Mouse (Mus musculus): ENCODE measurements around the gene Crebbp.

Crebbp gene

GRCm38 (mm10) chr16:4052601-4053000, 161.2 kb downstream of the Crebbp start:
- DNase-seq (ENCODE audit: inconsistent age in 2 of 2, low spot score in 1 of 2), result no peak

GRCm38 (mm10) chr16:4045524-4045923, 168.3 kb downstream of the Crebbp start:
- no peak for DNase-seq (ENCODE audit: inconsistent age in 2 of 2, low spot score in 1 of 2)

GRCm38 (mm10) chr16:4044093-4044492, 169.7 kb downstream of the Crebbp start:
- DNase-seq (ENCODE audit: inconsistent age in 2 of 2, low spot score in 1 of 2), result peak in 1 of 2 experiments; percentile 43

DNA sequence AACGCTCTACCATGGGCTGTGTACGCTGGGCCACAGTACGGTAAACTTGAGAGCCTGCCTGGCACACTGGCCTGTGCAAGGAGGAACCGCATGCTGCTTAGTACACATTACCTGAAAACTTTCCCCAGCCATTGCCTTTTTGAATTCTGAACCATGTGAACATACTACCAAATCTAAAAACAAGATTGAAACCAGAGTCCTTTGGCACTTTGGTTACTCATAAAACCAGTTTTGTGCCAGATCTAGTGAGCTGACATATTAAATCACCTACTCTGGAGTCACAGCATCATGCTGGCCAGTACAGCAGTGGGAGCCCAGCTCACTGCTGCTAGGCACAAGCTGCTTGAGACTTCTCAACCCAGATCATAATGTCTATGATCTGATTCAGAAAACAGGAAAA, 172.2 kb downstream of the Crebbp start:
- no peak for DNase-seq (ENCODE audit: inconsistent age in 2 of 2, low spot score in 1 of 2)

GRCm38 (mm10) chr16:4040206-4040605, 173.6 kb downstream of the Crebbp start:
- DNase-seq (ENCODE audit: inconsistent age in 2 of 2, low spot score in 1 of 2), result no peak

- DNase-seq (ENCODE audit: inconsistent age in 2 of 2, low spot score in 1 of 2), result no peak
These were observed 176.1 kb downstream of the Crebbp start for GRCm38 (mm10) chr16:4037690-4038089.

DNA sequence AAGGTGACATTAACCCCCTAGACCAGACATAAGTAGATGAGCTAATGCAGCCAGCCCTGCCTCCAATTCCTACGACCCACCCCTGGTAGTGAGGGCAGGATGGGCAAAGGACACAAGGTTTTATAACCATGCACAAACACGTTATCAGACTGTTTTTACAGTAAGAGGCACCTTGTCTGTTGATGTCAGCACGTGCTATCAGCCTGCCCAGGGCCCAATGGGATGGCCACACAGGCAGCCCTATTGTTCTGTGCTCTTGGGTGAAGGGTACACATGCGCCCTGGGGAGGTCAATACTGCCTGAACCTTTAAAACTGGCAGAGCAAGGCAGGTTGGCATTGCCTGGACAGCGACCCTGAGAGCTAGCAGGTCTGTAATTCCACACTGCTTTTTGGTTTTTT, 177.0 kb downstream of the Crebbp start, which contains the start of gene Dnase1:
Dnase1 (plus strand) TSS at position 136 of the 400 bp plus-strand sequence.
- no peak for DNase-seq (ENCODE audit: inconsistent age in 2 of 2, low spot score in 1 of 2)

DNA sequence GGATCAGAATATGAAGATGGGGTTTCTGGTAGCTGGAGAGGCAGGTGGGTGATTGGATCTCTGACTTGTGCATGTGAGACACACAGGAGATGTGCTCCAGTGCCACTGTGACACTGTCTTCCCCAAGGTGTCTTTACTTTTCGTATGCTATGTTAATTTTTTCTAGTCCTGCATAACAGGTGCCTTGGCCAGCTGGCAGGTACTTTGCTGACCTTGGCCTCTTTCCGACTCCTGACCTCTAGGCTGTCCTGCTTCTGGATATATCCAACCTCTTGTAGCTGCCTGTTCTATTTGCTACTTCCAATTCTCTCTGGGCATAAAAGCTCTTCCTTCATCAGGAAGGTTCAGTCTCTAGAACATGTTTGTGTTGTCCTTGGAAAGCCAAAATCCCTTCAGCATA, 178.2 kb downstream of the Crebbp start:
- DNase-seq (ENCODE audit: inconsistent age in 2 of 2, low spot score in 1 of 2), result no peak

GRCm38 (mm10) chr16:4034476-4034875, 179.3 kb downstream of the Crebbp start:
- DNase-seq (ENCODE audit: inconsistent age in 2 of 2, low spot score in 1 of 2), result no peak

DNA sequence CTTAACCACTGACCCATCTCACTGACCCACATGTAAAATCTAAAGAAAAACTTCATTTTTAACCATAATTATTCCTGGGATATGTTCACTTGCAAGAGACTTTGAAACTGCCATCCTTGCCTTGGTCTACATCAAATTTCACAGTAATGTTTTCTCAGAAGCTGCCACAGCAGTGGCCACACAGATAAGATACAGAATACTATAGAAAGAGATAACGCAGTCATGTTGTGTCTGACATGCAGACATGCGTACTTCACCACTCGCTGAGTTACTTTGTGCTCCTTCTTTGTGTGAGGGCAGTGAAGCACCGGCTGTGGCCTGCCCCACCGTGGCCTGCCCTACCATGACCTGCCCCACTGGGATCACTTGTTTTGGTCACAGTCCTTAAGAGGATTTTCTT, 179.8 kb downstream of the Crebbp start:
- no peak for DNase-seq (ENCODE audit: inconsistent age in 2 of 2, low spot score in 1 of 2)

GRCm38 (mm10) chr16:4032341-4032748, 181.5 kb downstream of the Crebbp start:
- DNase-seq (ENCODE audit: inconsistent age in 2 of 2, low spot score in 1 of 2), result peak; percentile 78 to 84

DNA sequence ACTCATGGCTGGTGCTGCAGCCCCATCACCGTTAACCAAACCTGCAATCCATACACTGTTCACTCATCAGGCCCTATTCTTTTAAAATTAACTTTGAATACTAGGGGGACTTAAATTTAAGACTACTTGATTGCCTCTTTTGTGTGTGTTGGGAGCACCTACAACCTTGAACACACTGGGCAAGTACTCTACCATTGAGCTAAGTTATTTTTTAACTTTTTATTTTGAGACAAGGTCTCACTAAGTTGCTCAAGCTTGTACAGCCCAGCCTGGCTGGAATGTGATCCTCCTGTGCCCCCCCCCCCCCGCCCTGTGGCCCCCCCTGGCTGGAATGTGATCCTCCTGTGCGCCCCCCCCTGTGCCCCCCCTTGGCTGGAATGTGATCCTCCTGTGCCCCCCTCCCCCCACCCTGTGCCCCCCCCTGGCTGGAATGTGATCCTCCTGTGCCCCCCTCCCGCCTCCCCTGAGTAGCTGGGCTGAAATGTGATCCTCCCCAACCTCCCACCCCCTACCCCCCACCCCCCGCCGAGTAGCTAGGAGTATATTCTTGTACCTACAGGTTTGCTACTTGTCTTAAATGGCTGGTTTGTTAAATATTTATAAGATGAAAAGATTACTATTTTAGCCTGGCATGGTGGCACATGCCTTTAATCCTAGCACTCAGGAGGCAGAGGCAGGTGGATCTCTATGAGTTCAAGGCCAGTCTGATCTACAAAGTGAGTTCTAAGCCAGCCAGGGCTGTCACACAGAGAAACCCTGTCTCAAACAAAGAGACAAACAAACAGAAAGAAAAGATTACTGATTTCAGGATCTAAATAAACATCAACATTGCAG, 182.1 kb downstream of the Crebbp start:
- DNase-seq (ENCODE audit: inconsistent age in 2 of 2, low spot score in 1 of 2), result no peak
